Mouse (Mus musculus) macrophage (primary cell): ENCODE results near the gene Adamts10. TPM values are rescaled to one million over a fixed set of nuclear protein-coding genes. Genes with fewer than 3 reads are reported as not detected.
A peak's percentile ranks its signal among the peaks of the same experiment; 100 is the strongest.

Experiments used
- H3K27ac ChIP-seq: fragments of 350-480 bp; formaldehyde crosslinking; 2 replicates; pipeline ENCODE4 v1.9.0; 2021
- H3K36me3 ChIP-seq: fragments of 350-480 bp; formaldehyde crosslinking; 2 replicates; pipeline ENCODE4 v1.9.0; 2021; ENCODE audit errors: inconsistent target
- H3K4me3 ChIP-seq: fragments of 350-480 bp; formaldehyde crosslinking; 2 replicates; pipeline ENCODE4 v1.9.0; 2021; ENCODE audit errors: inconsistent target
- H3K79me2 ChIP-seq: fragments of 350-480 bp; formaldehyde crosslinking; 2 replicates; pipeline ENCODE4 v1.9.0; 2021; ENCODE audit errors: inconsistent target
- WGBS: methylation state at CpG from one replicate; pipeline ENCODE4 v1.1.7; 2026; ENCODE audit warnings: inconsistent platforms; ENCODE audit not compliant: missing documents; 5-methylcytosine and 5-hydroxymethylcytosine counted together
- polyA plus RNA-seq: library from polyadenylated mRNA; stranded (reverse); fragments of 250-400 nt; gene quantifications from 3 replicates; pipeline ENCODE4 v1.2.4, GENCODE M21; 2018; ENCODE audit warnings: inconsistent platforms

The Adamts10 gene
- polyA plus RNA-seq, 1 experiment from 2014 or later, result 3.1 TPM

DNA sequence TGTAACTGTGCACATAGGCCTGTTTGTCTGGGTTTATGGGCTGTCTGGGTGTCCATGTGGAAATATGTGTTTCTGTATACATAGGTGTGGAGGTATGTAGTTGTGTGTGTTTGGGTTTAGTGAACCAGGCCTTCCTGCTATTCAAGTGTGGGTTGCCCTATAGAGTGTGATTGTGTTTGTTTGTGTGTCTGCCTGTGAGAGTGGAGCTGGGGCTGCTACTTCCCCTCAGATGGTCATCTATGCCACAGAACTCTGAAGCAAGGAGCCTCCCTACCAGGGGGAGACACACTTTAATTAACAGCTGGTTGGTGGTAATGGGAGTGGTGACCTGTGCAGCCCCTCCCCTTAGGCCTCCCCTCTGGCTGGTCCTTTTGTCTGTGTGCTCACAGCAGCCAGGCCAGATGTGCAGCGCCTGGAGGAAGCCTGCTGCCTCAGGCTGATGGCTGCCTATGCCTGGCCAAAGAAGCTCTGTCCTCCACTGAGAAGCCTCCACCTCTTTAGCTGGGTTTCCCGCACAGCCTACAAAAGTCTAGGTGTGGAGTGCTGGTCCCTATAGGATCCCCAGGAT, 886 bp downstream of the Adamts10 start:
- H3K79me2 ChIP-seq, result peaks cover 25% of the 10 kb centered on the region; the same call in 1 of the 2 replicates
- peak overlapping the region; percentile 73 for H3K4me3 ChIP-seq
- H3K27ac ChIP-seq, result 0 out of 2 replicates have a peak overlapping the region, but pooled peaks have one; percentile 17
- H3K36me3 ChIP-seq, result peaks cover 7% of the 10 kb centered on the region; the same call in 1 of the 2 replicates
- 33% methylated on average over 2 of the region's 2 CpGs for WGBS

DNA sequence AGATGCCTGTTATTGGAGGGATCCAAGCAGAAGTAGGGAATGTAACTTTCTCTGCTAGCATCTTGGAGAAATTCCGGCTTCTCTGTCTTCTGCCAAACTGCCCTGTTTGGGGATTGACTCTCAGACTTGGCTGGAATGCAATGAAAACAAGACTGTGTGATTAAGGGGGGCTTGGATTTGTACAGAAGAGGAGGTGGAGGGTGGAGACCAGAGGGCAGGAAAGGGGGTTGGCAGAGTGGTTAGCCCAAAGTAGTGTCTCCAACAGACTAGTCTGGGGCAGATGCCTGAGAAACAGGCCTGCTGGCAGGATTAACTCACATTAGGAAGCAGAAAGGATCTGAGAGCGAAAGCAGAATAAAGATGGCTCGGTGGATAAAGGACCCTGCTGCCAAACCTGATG, 2.5 kb downstream of the Adamts10 start:
- no peak overlapping the region for H3K4me3 ChIP-seq
- peaks cover 14% of the 10 kb centered on the region; the same call in 1 of the 2 replicates for H3K36me3 ChIP-seq
- no peak overlapping the region for H3K27ac ChIP-seq
- H3K79me2 ChIP-seq, result peaks cover 25% of the 10 kb centered on the region; the same call in 1 of the 2 replicates
- 84% methylated on average over 3 of the region's 3 CpGs for WGBS

DNA sequence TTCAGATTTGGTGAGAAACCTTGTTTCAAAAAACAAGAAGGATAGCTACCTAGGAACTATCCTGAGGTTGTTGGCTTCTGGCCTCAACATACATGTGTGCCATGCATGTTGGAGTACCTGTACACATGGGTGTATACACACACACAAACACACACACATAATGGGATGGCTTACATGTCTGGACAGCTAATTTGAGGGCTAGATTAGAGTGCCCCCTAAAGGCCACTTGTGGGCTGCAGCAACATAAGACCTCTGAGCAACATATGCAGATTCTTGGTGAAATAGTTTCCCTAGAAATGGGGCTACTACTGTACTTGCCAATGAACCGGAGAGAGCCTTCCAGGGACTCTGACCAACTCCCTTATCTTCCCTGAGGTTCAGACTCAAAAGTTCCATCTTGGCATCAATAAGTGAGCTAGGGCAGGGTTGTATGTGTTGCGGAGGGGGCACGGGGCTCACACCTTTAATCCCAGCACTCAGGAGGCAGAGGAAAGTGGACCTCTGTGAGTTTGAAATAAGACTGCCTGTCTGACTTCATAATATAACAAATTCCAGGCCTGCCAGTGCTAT, 15.2 kb downstream of the Adamts10 start:
- Histone ChIP-seq H3K36me3 (peaks cover 14% of the 10 kb centered on the region; the same call in 1 of the 2 replicates), H3K27ac (no peak overlapping the region), H3K4me3 (no peak overlapping the region), H3K79me2 (no peaks in the 10 kb centered on the region)
- WGBS, result 95% methylated on average over 3 of the region's 3 CpGs

DNA sequence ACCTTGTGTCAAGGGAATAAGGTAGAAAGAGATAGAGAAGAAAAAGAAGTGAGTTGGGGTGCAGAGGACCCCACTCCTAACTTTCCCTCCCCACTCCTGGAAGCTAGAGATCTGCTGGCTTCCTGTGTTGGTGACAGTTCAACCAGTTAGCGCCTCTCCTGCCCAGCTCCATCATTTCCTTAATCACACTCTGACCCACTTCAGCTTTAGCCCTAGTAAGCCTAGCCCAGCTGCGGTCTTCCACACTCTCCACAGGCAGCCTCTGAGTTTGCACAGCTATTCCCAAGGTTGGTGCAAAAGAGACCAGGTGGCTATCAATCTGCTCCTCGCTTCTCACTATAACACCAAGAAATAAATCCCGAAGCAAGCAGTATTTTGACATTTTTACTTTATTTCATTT, 15.9 kb downstream of the Adamts10 start:
- 100% methylated on average over 3 of the region's 4 CpGs for WGBS
- H3K79me2 ChIP-seq, result no peaks in the 10 kb centered on the region
- peaks cover 21% of the 10 kb centered on the region for H3K36me3 ChIP-seq
- H3K27ac ChIP-seq, result no peak overlapping the region
- H3K4me3 ChIP-seq, result no peak overlapping the region

DNA sequence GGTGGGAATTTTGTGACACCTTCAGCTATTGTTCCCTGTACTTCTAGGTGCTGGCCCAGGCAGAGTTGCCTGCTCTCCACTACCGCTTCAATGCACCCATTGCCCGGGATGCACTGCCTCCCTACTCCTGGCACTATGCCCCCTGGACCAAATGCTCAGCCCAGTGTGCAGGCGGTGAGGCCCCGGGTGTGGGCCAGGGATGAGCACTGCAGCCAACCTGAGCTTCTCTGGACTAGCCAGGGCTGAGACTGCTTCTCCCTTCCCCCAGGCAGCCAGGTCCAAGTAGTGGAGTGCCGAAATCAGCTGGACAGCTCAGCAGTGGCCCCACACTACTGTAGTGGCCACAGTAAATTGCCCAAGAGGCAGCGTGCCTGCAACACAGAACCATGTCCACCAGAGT, 25.2 kb downstream of the Adamts10 start:
- Histone ChIP-seq H3K27ac (no peak overlapping the region), H3K79me2 (peaks cover 8% of the 10 kb centered on the region; the same call in 1 of the 2 replicates), H3K4me3 (no peak overlapping the region), H3K36me3 (peaks cover 35% of the 10 kb centered on the region)
- WGBS, result 97% methylated on average over 6 of the region's 6 CpGs

DNA sequence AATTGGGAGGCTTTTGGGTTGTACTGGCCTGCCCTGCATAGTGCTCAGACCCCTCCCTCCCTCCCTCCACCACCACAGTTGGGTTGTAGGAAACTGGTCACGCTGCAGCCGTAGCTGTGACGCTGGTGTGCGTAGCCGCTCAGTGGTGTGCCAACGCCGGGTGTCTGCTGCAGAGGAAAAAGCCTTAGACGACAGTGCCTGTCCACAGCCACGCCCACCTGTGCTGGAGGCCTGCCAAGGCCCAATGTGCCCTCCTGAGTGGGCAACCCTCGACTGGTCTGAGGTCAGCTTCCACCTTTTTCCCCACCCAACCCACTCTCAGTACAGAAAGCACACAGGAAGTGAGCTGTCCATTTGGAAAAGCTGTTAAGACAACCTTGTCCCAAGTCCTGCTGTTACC, 26.4 kb downstream of the Adamts10 start:
- Histone ChIP-seq H3K27ac (no peak overlapping the region), H3K79me2 (peaks cover 8% of the 10 kb centered on the region; the same call in 1 of the 2 replicates), H3K4me3 (no peak overlapping the region), H3K36me3 (peaks cover 23% of the 10 kb centered on the region; the same call in 1 of the 2 replicates)
- WGBS, result 57% methylated on average over 8 of the region's 10 CpGs

DNA sequence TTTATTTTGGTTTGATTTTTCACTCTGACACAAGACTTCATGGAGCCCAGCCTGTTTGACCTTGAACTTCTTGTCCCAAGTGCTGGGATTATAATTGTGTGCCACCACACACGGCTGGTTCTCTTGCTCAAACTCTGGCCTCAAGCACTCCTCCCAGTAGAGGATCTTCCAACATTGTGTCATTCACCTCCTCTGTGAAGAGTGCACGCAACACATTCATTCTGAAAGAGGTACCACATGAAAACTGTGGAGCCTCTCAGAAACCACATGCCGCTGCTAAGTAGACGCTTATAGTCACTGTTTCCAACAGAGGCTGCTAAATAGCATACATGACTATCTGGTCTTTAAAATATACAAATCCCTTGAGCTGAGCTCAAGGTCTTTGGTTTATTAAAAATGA, 28.1 kb downstream of the Adamts10 start:
- WGBS, result 77% methylated on average over 4 of the region's 4 CpGs
- Histone ChIP-seq H3K79me2 (peaks cover 24% of the 10 kb centered on the region), H3K36me3 (peaks cover 22% of the 10 kb centered on the region; the same call in 1 of the 2 replicates), H3K27ac (no peak overlapping the region), H3K4me3 (no peak overlapping the region)

DNA sequence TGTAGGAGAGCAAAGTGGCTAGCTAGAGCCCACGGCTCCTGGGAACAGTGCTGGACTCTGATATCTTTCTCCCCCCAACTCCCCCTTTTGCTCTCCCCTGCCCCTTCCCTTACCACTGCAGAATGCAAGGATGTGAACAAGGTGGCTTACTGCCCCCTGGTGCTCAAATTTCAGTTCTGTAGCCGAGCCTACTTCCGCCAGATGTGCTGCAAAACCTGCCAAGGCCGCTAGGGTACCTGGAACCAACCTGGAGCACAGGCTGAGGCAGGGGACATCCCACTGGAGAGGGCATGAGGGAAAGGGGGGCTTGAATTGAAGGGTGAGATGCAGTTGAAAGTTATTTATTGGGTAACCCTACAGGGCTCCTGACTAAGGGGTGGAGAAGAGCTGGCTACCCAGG, 29.0 kb downstream of the Adamts10 start:
- peaks cover 33% of the 10 kb centered on the region for H3K79me2 ChIP-seq
- 64% methylated on average over 4 of the region's 4 CpGs for WGBS
- H3K4me3 ChIP-seq, result no peak overlapping the region
- no peak overlapping the region for H3K27ac ChIP-seq
- H3K36me3 ChIP-seq, result peaks cover 22% of the 10 kb centered on the region; the same call in 1 of the 2 replicates

DNA sequence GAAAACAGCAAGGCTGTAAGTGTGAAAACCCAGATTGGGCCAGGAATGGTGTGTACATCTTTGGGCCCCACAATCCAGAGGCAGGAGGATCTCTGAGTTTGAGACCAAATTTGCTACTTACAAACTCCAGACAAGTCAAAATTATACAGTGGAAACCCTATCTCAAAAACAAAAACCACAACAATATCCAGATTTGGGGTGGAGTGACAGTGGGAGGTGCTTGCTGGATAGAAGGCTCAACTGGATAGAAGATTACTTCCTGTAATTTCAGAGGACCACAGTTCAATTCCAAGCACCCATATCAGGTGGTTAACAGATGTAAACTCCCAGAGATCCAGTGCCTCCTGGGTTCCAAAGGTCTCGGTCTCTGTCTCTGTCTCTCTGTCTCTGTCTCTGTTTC, 30.5 kb downstream of the Adamts10 start:
- Histone ChIP-seq H3K79me2 (peaks cover 48% of the 10 kb centered on the region), H3K4me3 (no peak overlapping the region), H3K36me3 (peaks cover 13% of the 10 kb centered on the region; the same call in 1 of the 2 replicates), H3K27ac (peak overlapping the region; percentile 99)
- 100% methylated on average over 1 of the region's 1 CpGs for WGBS

DNA sequence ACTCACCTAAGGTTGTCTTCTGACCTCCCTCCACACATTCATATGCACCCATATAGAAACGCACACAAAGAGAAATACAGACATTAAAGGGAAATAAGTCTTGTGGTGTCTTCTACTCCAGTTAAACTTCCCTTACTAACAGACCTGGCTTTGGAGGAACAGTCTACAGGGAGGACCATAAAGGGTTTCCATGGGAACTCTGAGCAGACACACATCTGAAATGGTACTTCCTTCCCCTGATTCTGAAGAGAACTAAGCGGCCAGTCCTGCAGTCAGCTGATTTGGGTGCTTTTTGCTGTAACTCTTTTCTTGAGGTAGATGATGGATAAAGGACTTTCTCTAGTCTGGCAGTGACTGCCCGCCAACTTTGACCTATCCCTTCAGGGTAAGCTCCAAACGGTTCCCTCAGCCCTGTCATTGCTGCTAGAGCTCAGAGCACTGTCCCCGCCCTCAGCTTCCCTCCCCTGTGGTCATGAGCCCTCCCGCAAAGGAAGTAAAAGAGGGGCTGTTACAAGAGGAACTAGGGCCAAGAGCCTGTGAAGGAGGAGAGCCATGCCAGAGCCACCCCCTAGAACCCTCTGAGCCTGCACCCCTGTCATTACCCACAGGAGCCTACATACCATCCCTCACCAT, 31.3 kb downstream of the Adamts10 start, which contains the start of gene Myo1f:
TSS of gene Myo1f (plus strand) at position 485 of the 633 bp plus-strand sequence.
- Histone ChIP-seq H3K36me3 (peaks cover 7% of the 10 kb centered on the region; the same call in 1 of the 2 replicates), H3K4me3 (peak within 1 kb of the TSS; percentile 76), H3K27ac (peak within 1 kb of the TSS; percentile 99), H3K79me2 (peaks cover 56% of the 10 kb centered on the region)
- WGBS, result 0% methylated on average over 5 of the region's 6 CpGs

DNA sequence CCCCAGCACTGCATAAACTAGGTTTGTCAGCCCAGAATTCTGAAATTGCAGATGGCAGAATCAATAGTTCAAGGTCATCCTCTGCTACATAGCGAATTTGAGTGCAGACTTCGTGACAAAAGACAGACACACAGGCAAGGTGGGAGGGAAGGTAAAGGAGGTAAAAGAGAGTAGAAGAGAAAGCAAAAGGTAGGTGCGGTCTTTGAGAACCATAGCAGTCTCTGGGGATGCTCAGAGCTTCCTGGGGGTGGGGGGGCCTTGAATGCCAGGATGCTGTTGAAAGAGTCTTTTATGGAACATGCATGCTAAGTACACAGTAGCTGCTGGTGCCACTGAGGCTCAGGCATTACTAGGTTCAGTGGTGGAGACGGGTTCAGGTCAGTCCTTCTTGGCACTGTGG, 33.9 kb downstream of the Adamts10 start:
- peaks cover 8% of the 10 kb centered on the region; the same call in 1 of the 2 replicates for H3K36me3 ChIP-seq
- WGBS, result 82% methylated on average over 4 of the region's 4 CpGs
- H3K4me3 ChIP-seq, result peak overlapping the region; percentile 38
- H3K27ac ChIP-seq, result peak overlapping the region; percentile 99
- H3K79me2 ChIP-seq, result peaks cover 82% of the 10 kb centered on the region

DNA sequence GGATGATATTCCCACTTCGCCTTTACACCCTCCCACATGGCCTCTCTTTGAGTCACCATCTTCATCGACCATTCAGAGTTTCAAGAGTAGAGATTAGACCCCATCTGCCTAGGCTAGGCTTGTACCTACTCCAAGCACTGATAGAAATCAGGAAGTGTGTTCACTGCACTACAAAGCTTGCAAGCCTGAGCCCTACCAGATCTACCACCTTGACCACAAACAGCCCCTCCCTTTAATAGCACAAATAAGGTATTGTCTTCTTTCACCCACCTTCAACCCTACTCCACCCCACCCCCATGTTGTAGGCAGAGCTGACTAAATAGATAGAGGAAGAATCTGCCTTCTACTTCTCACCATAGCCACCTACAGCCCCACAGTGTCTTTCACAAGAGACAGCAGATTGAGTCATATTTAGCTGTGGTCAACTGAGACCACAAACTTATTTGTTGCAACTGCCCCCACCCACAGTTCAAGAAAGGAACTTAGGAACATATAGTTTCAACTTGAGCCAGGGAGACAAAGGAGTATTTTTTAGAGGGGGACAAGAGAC, 39.6 kb downstream of the Adamts10 start:
- 14% methylated on average over 2 of the region's 2 CpGs for WGBS
- H3K79me2 ChIP-seq, result peaks cover 77% of the 10 kb centered on the region
- peaks cover 22% of the 10 kb centered on the region; the same call in 1 of the 2 replicates for H3K36me3 ChIP-seq
- no peak overlapping the region for H3K4me3 ChIP-seq
- H3K27ac ChIP-seq, result peak overlapping the region; percentile 99

DNA sequence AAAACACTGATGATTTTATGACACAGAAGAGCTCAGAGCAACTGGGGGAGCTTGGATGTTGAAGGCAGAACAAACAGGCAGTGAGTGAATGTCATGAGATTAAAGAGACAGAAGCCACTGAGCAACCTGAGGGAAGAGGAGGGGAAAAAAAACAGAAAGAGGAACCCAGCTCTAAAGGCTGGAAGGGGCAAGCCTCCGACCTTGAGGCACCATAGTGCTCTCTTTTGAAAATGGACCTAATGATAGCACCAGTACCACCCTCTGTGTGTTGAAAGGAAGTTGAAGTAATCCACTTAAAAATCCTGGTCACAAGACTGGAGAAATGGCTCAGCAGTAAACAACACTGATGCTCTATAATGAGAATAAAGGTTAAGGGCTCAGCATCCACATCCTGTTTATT, 40.6 kb downstream of the Adamts10 start:
- H3K36me3 ChIP-seq, result peaks cover 22% of the 10 kb centered on the region; the same call in 1 of the 2 replicates
- peak overlapping the region; percentile 99 for H3K27ac ChIP-seq
- peaks cover 71% of the 10 kb centered on the region for H3K79me2 ChIP-seq
- WGBS, result 0% methylated on average over 1 of the region's 1 CpGs
- no peak overlapping the region for H3K4me3 ChIP-seq

DNA sequence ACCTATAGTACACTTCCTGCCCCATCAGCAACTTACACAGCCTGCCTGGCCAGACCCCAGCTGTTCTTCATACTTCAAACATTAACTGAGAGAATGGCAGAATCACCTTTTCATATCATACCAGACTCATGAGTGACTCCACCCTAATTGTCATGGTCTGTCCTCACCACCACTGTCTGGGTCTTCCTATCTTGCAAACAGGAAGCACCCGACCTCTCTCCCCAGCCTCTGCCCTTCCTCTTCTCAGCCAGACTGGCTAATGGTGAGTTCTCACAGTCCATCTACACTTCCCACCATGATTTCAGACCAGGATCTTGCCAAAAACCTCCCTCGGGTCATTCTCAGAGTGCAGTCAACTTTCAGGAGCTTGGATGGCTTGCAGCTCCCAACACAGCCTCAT, 42.2 kb downstream of the Adamts10 start:
- H3K79me2 ChIP-seq, result peaks cover 71% of the 10 kb centered on the region
- no peak overlapping the region for H3K4me3 ChIP-seq
- H3K27ac ChIP-seq, result peak overlapping the region; percentile 99
- H3K36me3 ChIP-seq, result peaks cover 30% of the 10 kb centered on the region; the same call in 1 of the 2 replicates
- WGBS, result 0% methylated on average over 2 of the region's 2 CpGs
